Mouse (Mus musculus) liver, embryonic 12.5 days (tissue): ENCODE results near the gene Rpl39l. TPM values are rescaled to one million over a fixed set of nuclear protein-coding genes. Genes with fewer than 3 reads are reported as not detected.
"Not testable (repeated sequence)": the region's sequence is repeated elsewhere in the genome, so short reads cannot be mapped to it uniquely, and the experiment has no call there.

Experiments
- ATAC-seq: fragments of 200-750 bp; cut with Nextera tagmentation; 2 replicates; pipeline ENCODE4 v1.8.0; 2017; ENCODE audit warnings: moderate number of reproducible peaks, mild to moderate bottlenecking, moderate library complexity
- H3K27ac ChIP-seq: fragments of 300-500 bp; sonication (generic); 2 replicates; pipeline ENCODE4 v1.5.1; 2016; ENCODE audit warnings: mild to moderate bottlenecking
- H3K27me3 ChIP-seq: fragments of 300-500 bp; sonication (generic); replicated peaks from 2 replicates; pipeline ENCODE4 v1.6.1; 2016; ENCODE audit warnings: mild to moderate bottlenecking, moderate library complexity
- H3K36me3 ChIP-seq: fragments of 300-500 bp; sonication (generic); 2 replicates; pipeline ENCODE4 v1.6.1; 2016; ENCODE audit warnings: mild to moderate bottlenecking, moderate library complexity
- H3K4me1 ChIP-seq: fragments of 300-500 bp; sonication (generic); 2 replicates; pipeline ENCODE4 v1.6.1; 2016
- H3K4me2 ChIP-seq: fragments of 300-500 bp; sonication (generic); 2 replicates; pipeline ENCODE4 v1.6.1; 2016; ENCODE audit warnings: mild to moderate bottlenecking, moderate library complexity
- H3K4me3 ChIP-seq: fragments of 300-500 bp; sonication (generic); 2 replicates; pipeline ENCODE4 v1.5.1; 2016; ENCODE audit warnings: mild to moderate bottlenecking, moderate library complexity
- H3K9ac ChIP-seq: fragments of 300-500 bp; sonication (generic); 2 replicates; pipeline ENCODE4 v1.6.1; 2016; ENCODE audit warnings: mild to moderate bottlenecking, moderate library complexity
- H3K9me3 ChIP-seq: fragments of 300-500 bp; sonication (generic); replicated peaks from 2 replicates; pipeline ENCODE4 v1.6.1; 2016; ENCODE audit warnings: mild to moderate bottlenecking, moderate library complexity
- WGBS: fragments of 180-500 bp; shearing (Covaris S2); methylation state at CpG from one replicate; pipeline ENCODE4 v1.1.7; 2016; ENCODE audit not compliant: insufficient replicate concordance; 5-methylcytosine and 5-hydroxymethylcytosine counted together
- polyA plus RNA-seq: library from polyadenylated mRNA; unstranded; fragments of >200 nt; fragmentation: Nextera tagmentation; extraction: Ambion mirVana; gene quantifications from 2 replicates; pipeline ENCODE4 v1.2.1, GENCODE M21; 2016

The Rpl39l gene
- polyA plus RNA-seq, 1 experiment from 2014 or later, result 1.2 TPM

GRCm38 (mm10) chr16:10216366-10216765 is 46.3 kb downstream of the Rpl39l start:
- WGBS, result 56% methylated on average over 1 of the region's 1 CpGs
- H3K4me3 ChIP-seq, ATAC-seq: not testable (repeated sequence)

DNA sequence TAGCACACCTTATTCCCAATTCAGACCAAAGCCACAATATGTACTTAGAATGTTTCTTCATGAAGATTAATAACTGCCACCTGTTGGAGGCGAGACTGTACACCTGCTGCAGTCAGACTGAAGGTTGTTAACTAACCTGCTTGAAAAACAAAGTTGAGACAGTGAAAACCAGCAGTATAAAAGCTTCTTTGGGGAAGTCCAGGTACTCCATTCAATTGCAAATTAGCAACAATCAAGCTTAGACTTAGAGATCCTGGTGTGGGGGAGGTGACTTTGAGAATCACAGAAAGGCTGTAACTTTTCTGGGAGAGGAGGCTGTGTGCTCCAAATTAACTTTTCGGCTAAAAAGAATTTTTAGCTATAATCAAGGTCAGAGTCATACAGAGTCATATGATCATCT is 47.0 kb downstream of the Rpl39l start:
- not testable (repeated sequence) for ATAC-seq, H3K36me3 ChIP-seq, H3K27me3 ChIP-seq, H3K4me2 ChIP-seq, H3K27ac ChIP-seq, H3K9ac ChIP-seq, H3K9me3 ChIP-seq, H3K4me3 ChIP-seq, H3K4me1 ChIP-seq
- WGBS, result 63% methylated on average over 2 of the region's 2 CpGs

More at GRCm38 (mm10) chr16:10216366-10216765, 46.3 kb downstream of the Rpl39l start:
- H3K27ac ChIP-seq, H3K9me3 ChIP-seq, H3K36me3 ChIP-seq, H3K4me2 ChIP-seq, H3K27me3 ChIP-seq, H3K9ac ChIP-seq, H3K4me1 ChIP-seq: not testable (repeated sequence)

Other genes with a start within 250 kb of the Rpl39l start
- 0.02 and 0.04 TPM in 2 replicates for gene Grin2a, start 174.7 kb upstream of the Rpl39l start, polyA plus RNA-seq
- gene Atf7ip2, start 22.5 kb downstream of the Rpl39l start, polyA plus RNA-seq, result 0.32 and 0.35 TPM in 2 replicates
- gene Emp2, start 143.7 kb downstream of the Rpl39l start, polyA plus RNA-seq, result 5.4 and 5.7 TPM in 2 replicates
- 0.08 TPM in 1 of 2 replicates, not detected in the other for gene Tekt5, start 225.3 kb downstream of the Rpl39l start, polyA plus RNA-seq
- gene Nubp1, start 241.7 kb downstream of the Rpl39l start, polyA plus RNA-seq, result 49.4 and 52.0 TPM in 2 replicates